Mouse (Mus musculus) natural killer cell, adult 2 months (primary cell): ENCODE measurements around the gene Ppm1j.
"Not testable (repeated sequence)": the region's sequence is repeated elsewhere in the genome, so short reads cannot be mapped to it uniquely, and the experiment has no call there.

ENCODE experiments used
- DNase-seq, 2 experiments: peaks; one replicate each; pipeline ENCODE4 v3.0.0; 2022; ENCODE audit warnings: low spot score in 2 of 2

The Ppm1j gene

DNA sequence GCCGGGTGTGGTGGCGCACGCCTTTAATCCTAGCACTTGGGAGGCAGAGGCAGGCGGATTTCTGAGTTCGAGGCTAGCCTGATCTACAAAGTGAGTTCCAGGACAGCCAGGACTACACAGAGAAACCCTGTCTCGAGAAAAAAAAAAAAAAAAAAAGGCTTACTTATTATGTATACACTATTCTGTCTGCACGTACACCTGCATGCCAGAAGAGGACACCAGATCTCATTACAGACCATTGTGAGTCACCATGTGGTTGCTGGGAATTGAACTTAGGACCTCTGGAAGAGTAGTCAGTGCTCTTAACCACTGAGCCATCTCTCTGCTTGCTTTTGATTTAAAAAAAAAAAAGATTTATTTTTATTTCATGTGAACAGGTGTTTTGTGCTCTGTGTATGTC is 32.4 kb downstream of the Ppm1j start:
- not testable (repeated sequence) for DNase-seq

DNA sequence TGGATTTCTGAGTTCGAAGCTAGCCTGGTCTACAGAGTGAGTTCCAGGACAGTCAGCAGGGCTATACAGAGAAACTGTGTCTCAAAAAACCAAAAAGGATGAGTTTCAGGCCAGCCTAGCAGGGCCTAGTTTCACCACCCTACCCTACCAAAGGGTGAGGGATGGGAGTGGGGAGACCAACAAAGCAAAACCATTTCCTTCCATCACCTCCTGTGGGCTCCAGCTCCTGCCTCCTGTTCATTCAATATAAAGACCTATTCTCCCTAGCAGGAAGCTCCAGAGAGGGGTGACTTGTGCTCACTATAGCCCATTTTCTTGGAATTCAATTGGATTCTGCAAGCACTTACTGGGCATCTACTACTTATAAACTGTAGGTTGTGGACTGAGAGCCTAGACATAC is 33.9 kb downstream of the Ppm1j start:
- no peak for DNase-seq

DNA sequence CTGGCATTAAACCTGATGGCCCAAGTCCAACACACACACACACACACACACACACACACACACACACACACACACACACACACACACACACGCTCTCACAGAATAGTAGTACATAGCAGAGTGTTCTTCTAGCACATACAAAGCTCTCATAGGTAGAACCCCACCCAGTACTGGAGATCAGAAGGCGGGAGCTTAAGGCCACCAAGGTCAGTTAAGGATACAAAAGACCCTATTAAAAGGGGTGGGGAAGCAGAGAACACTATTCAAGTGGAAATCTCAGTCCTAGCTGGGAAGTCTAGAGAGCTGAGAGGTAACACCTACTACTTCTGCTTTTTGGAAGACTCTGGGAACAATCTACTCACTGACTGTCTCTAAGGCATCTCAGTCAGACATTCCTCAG is 34.5 kb downstream of the Ppm1j start:
- DNase-seq, result no peak

DNA sequence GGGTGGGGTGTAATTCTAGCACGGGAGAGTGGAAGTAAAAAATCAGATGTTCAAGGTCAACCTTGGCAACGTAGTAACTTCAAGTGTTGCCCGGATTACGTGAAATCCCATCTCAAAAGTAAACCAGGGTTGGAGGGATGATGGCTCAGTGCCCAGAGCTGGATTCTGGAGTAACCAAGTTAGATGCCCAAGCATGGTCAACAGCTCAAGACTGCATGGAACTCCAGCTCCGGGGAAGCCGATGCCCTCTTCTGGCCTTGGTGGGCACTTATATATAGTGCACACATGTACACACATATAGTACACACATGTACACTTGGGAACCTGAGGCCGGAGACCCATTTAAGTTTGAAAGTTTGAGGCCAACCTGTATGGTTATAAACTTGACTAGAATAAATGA is 35.3 kb downstream of the Ppm1j start:
- DNase-seq, result no peak

DNA sequence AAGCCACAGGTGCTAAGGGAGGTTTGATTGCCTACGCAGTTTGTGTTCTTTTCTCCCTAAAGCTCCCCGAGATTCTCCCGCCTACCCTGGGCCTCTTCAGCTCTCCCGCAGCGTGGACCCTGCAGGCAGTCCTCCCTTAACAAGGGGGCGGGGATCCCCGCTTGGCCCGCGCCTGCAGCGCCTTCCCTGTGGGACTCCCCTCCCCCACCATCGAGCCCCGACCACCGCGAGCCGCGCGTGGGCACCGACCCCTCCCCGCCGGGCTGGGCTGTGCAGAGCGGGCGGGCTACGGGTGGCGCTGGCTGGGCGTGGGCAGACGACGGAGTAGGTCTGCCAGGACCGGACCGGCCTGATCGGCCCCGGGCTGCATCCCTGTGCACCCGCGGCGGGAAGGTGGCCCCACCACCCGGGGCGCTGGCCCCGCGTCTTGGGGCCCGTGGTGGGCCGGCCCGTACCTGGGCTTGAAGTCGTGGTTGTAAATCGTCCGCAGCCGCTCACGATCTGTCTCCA is 36.7 kb downstream of the Ppm1j start:
- DNase-seq, result peak; percentile 28 to 32

DNA sequence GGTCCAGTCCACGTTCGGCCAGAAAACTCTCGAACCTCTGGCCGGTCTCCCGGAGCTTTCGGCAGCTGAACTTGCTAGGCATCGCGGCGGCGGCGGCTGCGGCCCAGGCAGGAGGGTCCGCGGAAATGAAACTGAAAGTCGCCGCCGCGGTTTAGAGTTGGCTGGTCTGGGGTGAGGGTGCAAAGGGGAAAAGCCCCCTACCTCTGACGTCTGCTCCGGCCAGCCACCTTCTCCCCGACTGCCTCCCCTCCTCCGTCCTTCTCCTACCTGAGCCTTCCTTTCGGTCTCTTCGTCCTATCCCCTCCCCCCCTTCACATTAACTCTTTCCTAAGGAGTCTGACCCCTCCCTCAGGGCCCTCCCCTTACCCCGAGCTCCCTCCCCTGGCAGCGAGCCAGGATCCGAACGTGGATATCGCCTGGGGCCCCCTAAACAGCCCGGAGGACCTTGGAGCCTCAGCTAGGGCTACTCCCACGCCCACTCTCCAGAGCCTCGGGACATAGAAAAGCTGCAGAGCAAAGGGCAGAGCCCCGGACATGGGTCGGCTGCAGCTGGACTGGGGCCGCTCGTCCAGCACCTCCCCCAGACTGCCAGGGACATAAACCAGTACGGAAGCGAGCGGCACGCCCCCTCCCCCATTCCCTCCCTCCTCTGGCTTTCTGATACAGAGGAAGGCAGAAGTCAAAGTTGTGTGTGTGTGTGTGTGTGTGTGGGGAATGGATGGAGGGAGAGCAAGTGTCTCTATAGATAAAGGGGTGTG is 37.3 kb downstream of the Ppm1j start, which contains the start of gene Mov10:
Gene Mov10 (minus strand): TSS at position 573 of the 758 bp plus-strand sequence.
- peak; percentile 77 to 83 for DNase-seq

DNA sequence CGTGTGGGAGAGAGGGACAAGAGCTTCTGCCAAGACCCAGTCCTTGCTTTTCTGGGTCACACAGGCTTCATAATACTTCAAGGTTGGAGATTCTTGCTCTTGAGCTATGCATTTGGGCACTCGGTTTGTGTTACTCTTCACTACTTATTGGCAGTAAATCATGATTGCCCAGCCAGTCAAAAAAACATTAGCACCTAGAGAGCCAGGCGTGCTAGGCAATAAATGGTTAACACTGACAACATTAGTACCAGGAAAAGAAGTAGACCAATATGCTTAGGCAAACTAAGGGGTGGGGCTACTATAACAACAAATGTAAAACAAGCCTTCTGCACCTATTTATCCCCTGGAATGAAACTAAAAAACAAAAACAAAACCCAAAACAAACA is 37.9 kb downstream of the Ppm1j start:
- peak in 1 of 2 experiments; percentile 8 for DNase-seq

DNA sequence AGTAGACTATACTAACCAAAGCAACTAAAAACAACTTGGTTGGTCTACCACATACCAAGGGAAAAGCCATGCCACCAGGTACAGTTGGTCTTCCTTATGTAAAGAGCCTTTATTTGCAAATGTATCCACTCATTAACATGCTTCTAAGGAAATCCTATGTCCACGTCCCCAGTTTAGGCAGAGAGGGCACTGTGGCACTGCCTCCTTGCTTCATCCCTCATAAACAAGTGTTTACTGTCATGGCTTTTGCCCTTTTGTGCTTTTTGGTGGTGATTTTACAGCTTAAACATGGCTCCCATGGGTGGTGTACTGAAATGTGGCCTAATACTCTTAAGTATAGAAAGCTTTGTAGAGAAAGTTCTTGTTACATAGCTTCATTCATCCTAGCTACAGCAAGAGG is 39.6 kb downstream of the Ppm1j start:
- no peak for DNase-seq

DNA sequence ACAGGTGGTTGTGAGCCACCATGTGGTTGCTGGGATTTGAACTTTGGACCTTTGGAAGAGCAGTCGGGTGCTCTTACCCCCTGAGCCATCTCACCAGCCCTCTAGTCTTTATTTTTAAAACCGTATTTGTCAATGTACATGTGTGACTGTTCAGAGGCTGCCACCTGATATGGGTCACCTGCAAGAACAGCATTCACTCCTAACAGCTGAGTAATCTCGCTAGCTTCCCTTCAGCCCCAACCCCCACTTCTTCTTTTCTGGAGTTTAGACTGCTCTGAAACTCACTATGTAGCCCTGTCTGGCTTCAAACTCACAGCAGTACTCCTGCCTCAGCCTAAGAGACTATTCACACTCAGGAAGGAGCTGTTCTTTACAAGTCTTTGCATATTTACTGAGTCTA is 41.6 kb downstream of the Ppm1j start:
- DNase-seq, result no peak
